Mouse (Mus musculus): ENCODE measurements at regions not wholly inside any gene's neighbourhood (a gene's known extent, or its start where the extent isn't known, plus 50 kb on each side); places are given as distances from the start of the nearest gene placed in this dataset.

- TF ChIP-seq GATA4 (IDR thresholded peaks at IDR 0.05; ENCODE audit: insufficient replicate concordance, low read length): no peak
Measured at GRCm38 (mm10) chr16:5368357-5368756, 112.6 kb upstream of the Eef2kmt start.

GRCm38 (mm10) chr16:5367581-5368119, 111.9 kb upstream of the Eef2kmt start:
- no peak for TF ChIP-seq GATA4 (IDR thresholded peaks at IDR 0.05; ENCODE audit: insufficient replicate concordance, low read length)

- no peak for TF ChIP-seq GATA4 (IDR thresholded peaks at IDR 0.05; ENCODE audit: insufficient replicate concordance, low read length)
Measured at GRCm38 (mm10) chr16:5366021-5366420, 110.2 kb upstream of the Eef2kmt start.

- no peak for TF ChIP-seq GATA4 (IDR thresholded peaks at IDR 0.05; ENCODE audit: insufficient replicate concordance, low read length)
Measured at GRCm38 (mm10) chr16:5363007-5363570, 107.3 kb upstream of the Eef2kmt start.

- no peak for TF ChIP-seq GATA4 (IDR thresholded peaks at IDR 0.05; ENCODE audit: insufficient replicate concordance, low read length)
Measured at GRCm38 (mm10) chr16:5359193-5359592, 103.4 kb upstream of the Eef2kmt start.

GRCm38 (mm10) chr16:5353881-5354280, 98.1 kb upstream of the Eef2kmt start:
- TF ChIP-seq GATA4 (IDR thresholded peaks at IDR 0.05; ENCODE audit: insufficient replicate concordance, low read length): no peak

GRCm38 (mm10) chr16:5351890-5352571, 96.2 kb upstream of the Eef2kmt start:
- TF ChIP-seq GATA4 (IDR thresholded peaks at IDR 0.05; ENCODE audit: insufficient replicate concordance, low read length): no peak

- TF ChIP-seq GATA4 (IDR thresholded peaks at IDR 0.05; ENCODE audit: insufficient replicate concordance, low read length): no peak
Measured at GRCm38 (mm10) chr16:5347151-5347550, 91.4 kb upstream of the Eef2kmt start.

- no peak for TF ChIP-seq GATA4 (IDR thresholded peaks at IDR 0.05; ENCODE audit: insufficient replicate concordance, low read length)
Measured at GRCm38 (mm10) chr16:5342326-5342725, 86.5 kb upstream of the Eef2kmt start.

GRCm38 (mm10) chr16:5316271-5316670, 60.5 kb upstream of the Eef2kmt start:
- no peak for TF ChIP-seq GATA4 (IDR thresholded peaks at IDR 0.05; ENCODE audit: insufficient replicate concordance, low read length)

GRCm38 (mm10) chr16:5313261-5313660, 57.5 kb upstream of the Eef2kmt start:
- TF ChIP-seq GATA4 (IDR thresholded peaks at IDR 0.05; ENCODE audit: insufficient replicate concordance, low read length): no peak

GRCm38 (mm10) chr16:5311456-5311855, 55.7 kb upstream of the Eef2kmt start:
- TF ChIP-seq GATA4 (IDR thresholded peaks at IDR 0.05; ENCODE audit: insufficient replicate concordance, low read length): no peak

GRCm38 (mm10) chr16:5310736-5311135, 55.0 kb upstream of the Eef2kmt start:
- TF ChIP-seq GATA4 (IDR thresholded peaks at IDR 0.05; ENCODE audit: insufficient replicate concordance, low read length): no peak

- no peak for TF ChIP-seq GATA4 (IDR thresholded peaks at IDR 0.05; ENCODE audit: insufficient replicate concordance, low read length)
Measured at GRCm38 (mm10) chr16:5307761-5308160, 52.0 kb upstream of the Eef2kmt start.

GRCm38 (mm10) chr16:5307249-5307605, 51.4 kb upstream of the Eef2kmt start:
- TF ChIP-seq GATA4 (IDR thresholded peaks at IDR 0.05; ENCODE audit: insufficient replicate concordance, low read length): no peak

GRCm38 (mm10) chr16:5306588-5307248, 50.9 kb upstream of the Eef2kmt start:
- no peak for TF ChIP-seq GATA4 (IDR thresholded peaks at IDR 0.05; ENCODE audit: insufficient replicate concordance, low read length)
